Mouse (Mus musculus) forelimb bud, embryonic 11.5 days (tissue): ENCODE results near the gene Gm7980.
"Not testable (repeated sequence)": the region's sequence is repeated elsewhere in the genome, so short reads cannot be mapped to it uniquely, and the experiment has no call there.

ENCODE experiments used
- DNase-seq: peaks from one replicate; pipeline ENCODE4 v3.0.0-alpha.2; 2012; ENCODE audit warnings: low read depth, low spot score

Gene Gm7980

GRCm38 (mm10) chr14:41907190-41907589 is at the start of gene Gm7980:
Gene Gm7980 (minus strand): TSS chr14:41907290.
- not testable (repeated sequence) for DNase-seq

GRCm38 (mm10) chr14:41943695-41944094 is 36.6 kb upstream of the Gm7980 start, which contains the start of gene 1700024B05Rik:
Gene 1700024B05Rik (plus strand): TSS chr14:41943995.
- DNase-seq, result not testable (repeated sequence)

GRCm38 (mm10) chr14:41924649-41925048 is 17.6 kb upstream of the Gm7980 start, which contains the start of gene 1700049E17Rik1:
Gene 1700049E17Rik1 (plus strand): TSS chr14:41924949.
- DNase-seq, result not testable (repeated sequence)
